In genomic region chr5:128917116-128917959, GRCm38 (mm10) we compare ENCODE assay signal across 8 mouse cellular contexts. TPM values are rescaled to one million over a fixed set of nuclear protein-coding genes. Genes with fewer than 3 reads are reported as not detected.
A peak's percentile ranks its signal among the peaks of the same experiment; 100 is the strongest.
DNase-seq lines count a peak whose midpoint lies in the region; ATAC-seq lines count a peak whose summit lies in the region.

No protein-coding gene starts in this region.

- H3K36me3 ChIP-seq in hindbrain, embryonic 10.5 days: no peaks in the 10 kb centered on the region
- no peaks in the 10 kb centered on the region; the same call in 1 of the 2 replicates for H3K36me3 ChIP-seq in hindbrain, embryonic 13.5 days
- no peaks in the 10 kb centered on the region for H3K36me3 ChIP-seq in limb, embryonic 11.5 days (ENCODE audit: control insufficient read depth, insufficient read depth, low read length)
- no peaks in the 10 kb centered on the region for H3K36me3 ChIP-seq in neural tube, embryonic 11.5 days (ENCODE audit: control insufficient read depth, insufficient read depth, low read length)

- 0 out of 2 replicates have a peak, but pooled peaks cover 5% of the 10 kb centered on the region for H3K9me3 ChIP-seq in hindbrain, embryonic 10.5 days
- no peaks in the 10 kb centered on the region for H3K9me3 ChIP-seq in hindbrain, embryonic 13.5 days
- no peaks in the 10 kb centered on the region for H3K9me3 ChIP-seq in limb, embryonic 11.5 days (ENCODE audit: control insufficient read depth, low read length)
- H3K9me3 ChIP-seq in neural tube, embryonic 11.5 days (ENCODE audit: control insufficient read depth, low read length): no peaks in the 10 kb centered on the region

- no peaks in the 10 kb centered on the region for H3K27me3 ChIP-seq in hindbrain, embryonic 10.5 days (ENCODE audit: insufficient read depth, poor library complexity, severe bottlenecking)
- no peaks in the 10 kb centered on the region for H3K27me3 ChIP-seq in hindbrain, embryonic 13.5 days
- no peaks in the 10 kb centered on the region for H3K27me3 ChIP-seq in limb, embryonic 11.5 days (ENCODE audit: control insufficient read depth, insufficient read depth, low read length)
- no peaks in the 10 kb centered on the region for H3K27me3 ChIP-seq in neural tube, embryonic 11.5 days (ENCODE audit: control insufficient read depth, insufficient read depth, low read length)

- 17% methylated on average over 10 of the region's 10 CpGs for WGBS in hindbrain, embryonic 10.5 days
- 21% methylated on average over 10 of the region's 10 CpGs for WGBS in hindbrain, embryonic 13.5 days
- 5% methylated on average over 10 of the region's 10 CpGs for WGBS in limb, embryonic 11.5 days
- 13% methylated on average over 10 of the region's 10 CpGs for WGBS in neural tube, embryonic 11.5 days

- no peak overlapping the region for H3K4me2 ChIP-seq in hindbrain, embryonic 13.5 days
- no peak overlapping the region for H3K4me2 ChIP-seq in limb, embryonic 11.5 days (ENCODE audit: low read depth, severe bottlenecking)
- H3K4me2 ChIP-seq in neural tube, embryonic 11.5 days (ENCODE audit: low read depth): no peak overlapping the region

- ATAC-seq in hindbrain, embryonic 13.5 days (ENCODE audit: low FRiP score): no peak
- ATAC-seq in limb, embryonic 11.5 days (ENCODE audit: insufficient number of reproducible peaks, low FRiP score, low TSS enrichment, low read depth): peak; percentile 21; the same call in 1 of the 2 replicates
- ATAC-seq in neural tube, embryonic 11.5 days (ENCODE audit: insufficient read depth, low FRiP score, low TSS enrichment): no peak

- peak; percentile 82 for DNase-seq in hindbrain, embryonic 10.5 days (ENCODE audit: low spot score)
- peak; percentile 18 for DNase-seq in adrenal gland, adult 8-10 months
- peak; percentile 72 to 82 for DNase-seq in heart, postnatal 14 days
- DNase-seq in limb, embryonic 11.5 days (ENCODE audit: low spot score): peak; percentile 95
- DNase-seq in neural tube, embryonic 11.5 days (ENCODE audit: low spot score): peak; percentile 76
- no peak for DNase-seq in frontal cortex, postnatal 14 days (ENCODE audit: low spot score in 2 of 2)
- DNase-seq in frontal cortex, postnatal 36 days (ENCODE audit: low spot score in 2 of 2): no peak

- intact Hi-C loops in heart, postnatal 14 days (cut with DNase I): no loop called here

- no peak overlapping the region for H3K4me3 ChIP-seq in hindbrain, embryonic 10.5 days
- no peak overlapping the region for H3K4me3 ChIP-seq in hindbrain, embryonic 13.5 days
- H3K4me3 ChIP-seq in limb, embryonic 11.5 days (ENCODE audit: low read depth, low read length): no peak overlapping the region
- no peak overlapping the region for H3K4me3 ChIP-seq in neural tube, embryonic 11.5 days (ENCODE audit: low read depth, low read length)

- H3K9ac ChIP-seq in hindbrain, embryonic 13.5 days: no peak overlapping the region
- no peak overlapping the region for H3K9ac ChIP-seq in limb, embryonic 11.5 days (ENCODE audit: low read length)
- H3K9ac ChIP-seq in neural tube, embryonic 11.5 days (ENCODE audit: low read length): no peak overlapping the region

- H3K4me1 ChIP-seq in hindbrain, embryonic 10.5 days (replicated peaks): peaks cover 14% of the 10 kb centered on the region
- peaks cover 11% of the 10 kb centered on the region; the same call in 1 of the 2 replicates for H3K4me1 ChIP-seq in hindbrain, embryonic 13.5 days (replicated peaks)
- H3K4me1 ChIP-seq in limb, embryonic 11.5 days (ENCODE audit: control insufficient read depth, insufficient read depth, low read length): no peaks in the 10 kb centered on the region
- no peaks in the 10 kb centered on the region for H3K4me1 ChIP-seq in neural tube, embryonic 11.5 days (ENCODE audit: control insufficient read depth, insufficient read depth, low read length)

- no peak overlapping the region; the same call in 1 of the 2 replicates for H3K27ac ChIP-seq in hindbrain, embryonic 10.5 days
- no peak overlapping the region for H3K27ac ChIP-seq in hindbrain, embryonic 13.5 days
- H3K27ac ChIP-seq in limb, embryonic 11.5 days (replicated peaks; ENCODE audit: low read depth, low read length): no peak overlapping the region
- H3K27ac ChIP-seq in neural tube, embryonic 11.5 days (ENCODE audit: low read depth, low read length): no peak overlapping the region

RNA-seq across cellular contexts. Expression of gene Rimbp2, which starts 35.9 kb away (rescaled TPM):
- polyA plus RNA-seq in hindbrain, embryonic 10.5 days (2016; fragmentation: Nextera tagmentation; extraction: Ambion mirVana): 0.98 and 1.3 TPM in 2 replicates
- 4.2 and 5.1 TPM in 2 replicates for polyA plus RNA-seq in hindbrain, embryonic 13.5 days (2015; fragmentation: Nextera tagmentation; extraction: Ambion mirVana)
- 10 to 100 TPM in 2 of 4 experiments, 1 to 10 TPM in 2; 5.3 to 12.5 (median 9.7) TPM for total RNA-seq in adrenal gland, adult 8-10 months (2022)
- total RNA-seq in heart, postnatal 14 days (2021): not detected
- 0.09 and 0.11 TPM in 2 replicates for polyA plus RNA-seq in limb, embryonic 11.5 days (2014; fragmentation: Nextera tagmentation; extraction: Ambion mirVana)
- polyA plus RNA-seq in neural tube, embryonic 11.5 days (2014; fragmentation: Nextera tagmentation; extraction: Ambion mirVana): 2.9 TPM in 2 replicates

Comparison
In these comparisons a context has a peak if more than half of its experiments do, and no peak if none do; other contexts are left out.
1. DNase-seq: peak in hindbrain, embryonic 10.5 days (single experiment), adrenal gland, adult 8-10 months (single experiment), heart, postnatal 14 days (2 of 2), limb, embryonic 11.5 days (single experiment) and neural tube, embryonic 11.5 days (single experiment); none in frontal cortex, postnatal 14 days (0 of 2) and frontal cortex, postnatal 36 days (0 of 2).